Mouse (Mus musculus) Patski (cell line): ENCODE measurements around the gene Atpaf2. TPM values are rescaled to one million over a fixed set of nuclear protein-coding genes. Genes with fewer than 3 reads are reported as not detected.

Experiments
- ATAC-seq: fragments of 100-300 bp; one replicate; pipeline ENCODE4 v1.8.0; 2021
- CTCF ChIA-PET: fragments of 350-600 bp; sonication (Branson Sonifier 250); formaldehyde crosslinking; loops from one replicate; lab custom pipeline; 2022; ENCODE audit warnings: inconsistent platforms; lab: Charles Lee
- POLR2A ChIA-PET: fragments of 350-600 bp; sonication (Branson Sonifier 250); formaldehyde crosslinking; loops from one replicate; lab custom pipeline; 2022; ENCODE audit warnings: antibody characterized with exemption, inconsistent platforms; lab: Charles Lee
- DNase-seq: peaks from one replicate; pipeline ENCODE4 v3.0.0-alpha.2; 2011; ENCODE audit warnings: low read depth, low spot score
- H3K27me3 ChIP-seq: fragments of 371-371 bp; one replicate; pipeline ENCODE4 v1.5.1; 2021
- CTCF ChIP-seq: fragments of 100-300 bp; IDR thresholded peaks from one replicate; pipeline ENCODE4 v1.5.1; 2021
- in situ Hi-C: fragments of 300-500 bp; cut with MboI; formaldehyde crosslinking; loops from 3 replicates; pipeline ENCODE4 v1.11.1; 2018; ENCODE audit warnings: low pct_unique_long_range_greater_than_20kb, mixed read lengths
- polyA plus RNA-seq: library from polyadenylated mRNA; unstranded; gene quantifications from one replicate; pipeline ENCODE4 v1.2.3, GENCODE M21; 2021

Gene Atpaf2
- polyA plus RNA-seq, 1 experiment from 2014 or later = 39.5 TPM

DNA sequence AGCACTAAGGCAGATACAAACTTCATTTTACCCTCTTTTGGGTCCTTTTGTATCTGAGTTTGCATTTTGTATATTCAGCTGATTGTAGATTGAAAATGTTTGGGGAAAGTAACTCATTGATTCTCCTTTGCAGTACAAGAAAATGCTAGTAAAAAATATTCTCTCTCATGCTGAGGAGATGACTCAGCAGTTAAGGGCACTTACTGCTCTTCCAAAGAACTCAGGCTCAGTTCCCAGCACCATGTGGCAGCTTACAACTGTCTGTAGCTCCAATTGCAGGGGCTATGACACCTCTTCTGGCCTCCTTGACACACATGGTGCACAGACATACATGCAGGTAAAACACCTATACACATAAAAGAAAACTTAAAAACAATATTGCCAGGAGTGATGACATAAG is 15.2 kb upstream of the Atpaf2 start:
- ATAC-seq = no peak
- DNase-seq = no peak
- ChIA-PET POLR2A (no interaction called here), CTCF (no interaction called here)
- in situ Hi-C loops = no loop called here
- H3K27me3 ChIP-seq = no peaks in the 10 kb centered on the region
- TF ChIP-seq CTCF = no peak

DNA sequence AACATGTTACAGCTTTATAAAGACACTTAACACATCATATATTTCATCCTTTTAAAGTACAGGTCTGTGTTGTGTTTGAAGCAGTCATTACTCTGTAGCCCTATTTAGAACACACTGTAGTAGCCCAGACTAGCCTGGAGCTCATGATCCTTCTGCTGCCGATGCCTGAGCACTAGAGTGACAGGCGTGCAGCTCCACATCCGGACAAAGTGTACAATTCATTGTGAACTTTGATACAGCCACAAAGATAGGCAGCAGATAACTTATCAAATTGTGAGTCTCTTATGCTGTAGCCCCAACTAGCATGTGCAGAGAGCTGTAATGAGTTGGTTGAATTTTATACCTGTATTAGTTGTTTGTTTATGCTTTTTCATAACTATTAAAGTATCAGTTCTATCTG is 9.4 kb upstream of the Atpaf2 start:
- H3K27me3 ChIP-seq = no peaks in the 10 kb centered on the region
- no peak for TF ChIP-seq CTCF
- DNase-seq (no peak), ATAC-seq (no peak)
- in situ Hi-C loops = no loop called here
- POLR2A ChIA-PET = interaction anchor here (0.7 kb wide), 1 partner anchor 17 kb away, joined by 4 read pairs; no protein-coding TSS in a partner anchor
- CTCF ChIA-PET = interaction anchor here (1.5 kb wide), 1 partner anchor 9 kb away, joined by 4 read pairs; no protein-coding TSS in a partner anchor

DNA sequence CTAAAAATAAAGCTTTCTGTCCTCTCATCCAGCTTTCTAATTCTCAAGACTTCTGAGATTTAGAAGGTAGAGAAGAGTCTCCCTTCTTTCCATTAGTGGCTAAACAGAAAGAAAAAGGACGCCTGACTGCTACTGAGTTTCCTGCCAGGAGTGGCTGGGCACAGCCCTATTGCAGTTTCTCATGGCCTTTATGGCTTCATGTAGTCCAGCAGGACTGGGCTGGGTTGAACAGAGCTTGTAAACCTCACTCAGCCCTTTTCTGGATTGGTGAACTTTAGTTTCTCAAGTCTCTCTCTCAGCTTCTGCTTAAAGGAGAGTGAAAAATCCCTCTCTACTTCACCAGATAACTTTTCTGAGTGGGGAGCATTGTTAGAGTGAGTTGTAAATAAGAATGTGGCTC is 8.2 kb upstream of the Atpaf2 start:
- in situ Hi-C loops = no loop called here
- CTCF ChIA-PET = interaction anchor here (1.5 kb wide), 1 partner anchor 10 kb away, joined by 4 read pairs; no protein-coding TSS in a partner anchor
- ATAC-seq (no peak), DNase-seq (no peak)
- no peaks in the 10 kb centered on the region for H3K27me3 ChIP-seq
- TF ChIP-seq CTCF = no peak
- POLR2A ChIA-PET = no interaction called here

DNA sequence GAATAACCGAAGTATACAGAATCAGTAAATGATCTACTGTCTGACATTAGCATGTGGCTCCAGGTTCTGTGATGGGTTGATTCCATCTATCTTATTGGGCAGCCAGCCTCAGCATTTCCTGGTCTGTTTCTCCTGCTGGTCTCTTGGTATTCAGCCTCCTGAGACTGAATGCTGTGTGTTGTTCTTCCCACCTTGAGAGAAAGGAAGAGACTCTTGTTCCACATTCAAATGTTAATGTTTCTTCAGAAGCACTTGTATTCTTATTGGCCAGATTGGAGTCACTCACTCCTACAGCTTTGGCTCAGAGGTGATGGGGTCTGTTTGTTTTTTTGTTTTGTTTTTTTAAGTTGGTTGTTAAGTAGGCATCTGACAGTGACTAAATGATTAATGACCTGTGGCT is 4.7 kb upstream of the Atpaf2 start:
- ChIA-PET CTCF (no interaction called here), POLR2A (no interaction called here)
- in situ Hi-C loops = no loop called here
- DNase-seq = no peak
- H3K27me3 ChIP-seq = no peaks in the 10 kb centered on the region
- TF ChIP-seq CTCF = no peak
- no peak for ATAC-seq

DNA sequence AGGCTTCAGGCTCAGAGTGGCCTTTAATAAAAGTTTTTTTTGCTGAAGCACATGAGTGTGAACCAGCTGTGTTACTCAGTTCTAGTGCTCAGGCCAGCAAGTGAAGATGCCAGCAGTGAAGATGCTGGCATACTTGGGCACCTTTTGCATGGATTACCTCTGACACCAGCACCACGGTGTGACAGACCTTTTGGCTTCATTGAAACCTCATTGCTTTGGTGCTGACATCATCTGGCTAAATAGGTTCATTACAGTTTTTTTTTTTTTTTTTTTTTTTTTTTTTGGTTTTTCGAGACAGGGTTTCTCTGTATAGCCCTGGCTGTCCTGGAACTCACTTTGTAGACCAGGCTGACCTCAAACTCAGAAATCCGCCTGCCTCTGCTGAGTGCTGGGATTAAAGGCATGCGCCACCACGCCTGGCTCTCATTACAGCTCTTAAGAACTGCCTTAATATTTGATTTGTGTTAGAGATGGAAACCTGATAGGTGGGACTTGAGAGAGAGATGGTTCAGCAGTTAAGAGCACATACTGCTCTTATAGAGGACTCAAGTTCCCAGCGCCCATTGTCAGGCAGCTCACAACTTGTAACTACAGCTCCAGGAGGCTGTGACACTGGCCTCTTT is 3.9 kb upstream of the Atpaf2 start:
- POLR2A ChIA-PET = no interaction called here
- no peak for DNase-seq
- CTCF ChIA-PET = no interaction called here
- no peaks in the 10 kb centered on the region for H3K27me3 ChIP-seq
- in situ Hi-C loops = no loop called here
- TF ChIP-seq CTCF = no peak
- ATAC-seq = no peak

DNA sequence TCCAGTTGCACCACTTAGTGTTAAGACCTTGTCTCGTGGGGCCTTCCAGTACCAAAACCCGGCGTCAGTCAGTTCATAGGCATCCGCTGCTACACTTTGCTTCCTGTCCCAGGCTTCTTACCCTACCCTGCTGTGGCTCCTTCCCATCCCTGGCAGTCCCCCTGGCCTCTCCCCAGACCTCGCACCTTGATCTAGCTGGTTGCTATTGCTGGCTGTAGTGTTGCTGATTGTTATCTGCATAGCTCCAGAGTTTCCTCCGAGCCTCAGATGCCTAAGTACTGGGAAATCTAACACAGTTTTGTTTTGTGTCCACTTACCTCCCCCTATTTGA is 181 bp upstream of the Atpaf2 start:
- ATAC-seq (no peak), DNase-seq (no peak)
- no peak for TF ChIP-seq CTCF
- POLR2A ChIA-PET = no interaction called here
- CTCF ChIA-PET = interaction anchor here (0.7 kb wide), 1 partner anchor 11 kb away, joined by 3 read pairs; no protein-coding TSS in a partner anchor
- in situ Hi-C loops = no loop called here
- H3K27me3 ChIP-seq = no peaks in the 10 kb centered on the region

DNA sequence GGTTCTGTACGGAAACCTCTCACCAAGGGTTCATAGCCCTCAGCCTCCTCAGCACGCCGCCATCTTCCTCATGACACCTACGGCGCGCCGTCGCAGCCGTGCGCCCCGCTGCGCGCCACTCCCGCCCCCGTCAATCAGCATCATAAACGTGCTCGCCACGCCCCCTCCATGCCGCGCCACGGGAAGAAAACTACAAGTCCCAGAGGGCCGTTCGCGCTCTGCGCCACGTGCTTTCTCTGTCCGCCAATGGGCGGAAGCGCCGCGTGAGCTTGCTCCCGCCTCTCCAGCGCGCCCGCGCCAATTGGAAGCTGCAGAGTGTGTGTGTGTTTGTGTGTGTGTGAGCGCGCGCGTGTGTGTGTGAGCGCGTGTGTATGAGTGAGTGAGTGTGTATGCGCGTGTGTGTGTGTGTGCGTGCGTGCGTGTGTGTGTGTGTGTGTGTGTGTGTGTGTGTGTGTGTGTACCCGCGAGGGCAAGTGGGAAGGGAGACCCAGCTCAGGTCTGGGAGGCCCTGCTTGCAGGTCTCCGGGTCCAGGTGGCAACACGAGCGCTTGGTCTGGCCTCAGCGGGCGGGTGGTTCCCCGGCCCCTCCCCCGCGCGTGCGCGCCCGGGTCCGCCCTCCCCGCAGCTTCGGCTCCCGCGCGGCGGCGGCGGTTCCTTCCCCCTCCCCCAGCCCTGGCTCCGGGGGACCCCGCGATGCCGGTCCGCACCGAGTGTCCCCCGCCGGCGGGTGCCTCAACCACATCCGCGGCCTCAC is 1.1 kb downstream of the Atpaf2 start, which contains the start of gene Gid4:
Gene Gid4, plus strand, starts transcription at position 183 of the 754 bp plus-strand sequence.
- ATAC-seq (peak; percentile 77), DNase-seq (peak; percentile 96)
- CTCF ChIA-PET = interaction anchor here (0.6 kb wide), 1 partner anchor 217 kb away, joined by 3 read pairs; no protein-coding TSS in a partner anchor
- no peak for TF ChIP-seq CTCF
- POLR2A ChIA-PET = interaction anchor here (0.6 to 1.7 kb wide), 2 partner anchors 51 to 208 kb away, joined by 3 read pairs; no protein-coding TSS in a partner anchor
- in situ Hi-C loops = no loop called here
- no peaks in the 10 kb centered on the region for H3K27me3 ChIP-seq

DNA sequence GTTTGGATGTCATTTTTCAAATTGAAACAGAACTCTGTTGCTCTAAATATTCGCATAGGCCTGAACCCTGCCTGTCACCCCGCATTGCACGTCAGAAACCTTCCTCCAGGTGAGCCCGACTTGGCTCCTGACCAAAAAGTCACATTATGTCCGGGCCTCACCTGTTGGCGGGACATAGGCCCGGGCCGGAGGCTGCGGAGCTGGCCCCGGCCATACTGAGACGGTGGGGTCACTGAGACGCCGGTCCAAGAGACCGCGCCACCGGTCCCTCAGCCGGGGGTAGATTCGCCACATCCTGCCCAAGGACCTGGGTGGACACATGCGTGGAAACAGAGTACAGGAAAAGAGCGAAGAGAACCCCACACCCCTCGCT is 1.7 kb downstream of the Atpaf2 start:
- no peak for TF ChIP-seq CTCF
- ChIA-PET POLR2A (interaction anchor here (1.7 kb wide), 1 partner anchor 208 kb away, joined by 3 read pairs; no protein-coding TSS in a partner anchor), CTCF (no interaction called here)
- in situ Hi-C loops = no loop called here
- no peak for ATAC-seq
- no peaks in the 10 kb centered on the region for H3K27me3 ChIP-seq
- no peak for DNase-seq

DNA sequence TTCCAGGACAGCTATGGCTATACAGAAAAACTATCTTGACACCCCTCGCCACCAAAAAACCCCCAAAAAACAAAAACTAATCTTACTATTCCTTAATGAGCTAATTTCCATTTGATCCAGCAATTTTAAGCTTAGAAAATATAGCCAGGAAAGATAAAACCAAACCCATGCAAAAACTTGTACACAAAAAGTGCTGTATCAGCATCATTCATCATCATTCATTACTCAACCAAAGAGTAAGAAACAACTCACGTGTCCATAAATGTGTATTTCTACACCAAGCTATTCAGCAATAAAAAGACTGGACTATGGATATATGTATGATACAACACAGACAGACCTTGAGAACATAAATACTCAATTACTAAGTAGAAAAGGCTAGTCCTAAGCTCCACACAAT is 5.3 kb downstream of the Atpaf2 start:
- TF ChIP-seq CTCF = no peak
- no peaks in the 10 kb centered on the region for H3K27me3 ChIP-seq
- in situ Hi-C loops = loop anchor here (5.0 kb wide), 4 partner anchors 106 to 316 kb away; no protein-coding TSS in a partner anchor
- ATAC-seq = no peak
- no peak for DNase-seq
- ChIA-PET POLR2A (no interaction called here), CTCF (interaction anchor here (0.9 to 1.8 kb wide), 5 partner anchors 11 to 308 kb away, joined by 3 to 5 read pairs (median 3); partner anchors contain the start of gene Rai1)

DNA sequence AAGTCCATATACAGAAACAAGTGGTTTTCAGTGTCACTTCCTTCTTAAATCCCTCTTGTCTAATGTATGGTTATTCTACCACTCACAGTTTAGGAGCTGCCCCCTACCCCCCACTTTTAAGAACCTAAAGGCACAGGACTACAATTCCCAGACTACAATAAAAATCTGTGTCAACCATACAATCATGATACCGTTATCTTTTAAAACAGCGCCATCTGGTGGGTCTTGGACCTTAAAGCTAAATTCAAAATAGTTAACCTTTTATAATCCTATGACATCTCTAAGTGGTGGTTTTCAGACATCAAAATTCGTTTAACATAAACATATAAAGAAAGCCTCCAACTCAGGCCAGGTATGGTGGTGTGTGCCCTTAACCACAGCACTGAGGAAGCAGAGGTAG is 6.1 kb downstream of the Atpaf2 start:
- TF ChIP-seq CTCF = peak; percentile 56
- in situ Hi-C loops = loop anchor here (5.0 kb wide), 4 partner anchors 105 to 315 kb away; no protein-coding TSS in a partner anchor
- ChIA-PET POLR2A (no interaction called here), CTCF (interaction anchor here (0.9 to 1.8 kb wide), 6 partner anchors 10 to 307 kb away, joined by 3 to 5 read pairs (median 3); partner anchors contain the start of gene Rai1)
- no peaks in the 10 kb centered on the region for H3K27me3 ChIP-seq
- ATAC-seq (no peak), DNase-seq (peak; percentile 33)

DNA sequence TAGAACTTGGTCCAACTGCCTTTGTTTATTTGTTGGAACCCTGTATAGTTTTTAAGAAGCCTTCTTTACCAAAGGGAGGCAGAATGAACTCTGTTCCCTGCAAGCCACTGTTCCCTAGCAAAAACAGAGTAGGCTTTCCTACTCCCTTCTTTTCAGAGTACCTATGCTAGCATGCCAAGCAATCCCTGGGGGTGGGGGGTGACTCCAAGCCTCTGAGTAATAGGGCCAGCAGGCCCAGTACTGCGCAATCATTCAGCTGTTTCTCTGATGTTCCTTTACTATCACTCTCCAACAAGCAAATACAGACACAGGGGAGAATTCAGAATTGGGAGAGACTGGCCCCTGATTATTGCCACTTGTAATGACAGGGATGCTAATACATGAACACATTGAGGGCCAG is 11.7 kb downstream of the Atpaf2 start:
- ChIA-PET CTCF (no interaction called here), POLR2A (no interaction called here)
- no peak for TF ChIP-seq CTCF
- no peaks in the 10 kb centered on the region for H3K27me3 ChIP-seq
- ATAC-seq = no peak
- no peak for DNase-seq
- in situ Hi-C loops = no loop called here
